Mouse (Mus musculus): ENCODE results near the gene Smc4. TPM values are rescaled to one million over a fixed set of nuclear protein-coding genes. Genes with fewer than 3 reads are reported as not detected.

Gene Smc4
- polyA plus RNA-seq, 1 experiment from 2014 or later, result 74.2 TPM

GRCm38 (mm10) chr3:68979187-68979586, 25.4 kb upstream of the Smc4 start:
- no peak overlapping the region for H3K9ac ChIP-seq (replicated peaks; ENCODE audit: low read depth)
- no peaks in the 10 kb centered on the region for H3K27me3 ChIP-seq (replicated peaks; ENCODE audit: insufficient read depth, low read length)
- H3K9me3 ChIP-seq (ENCODE audit: low read length), result no peaks in the 10 kb centered on the region
- no peak overlapping the region for H3K4me2 ChIP-seq (replicated peaks; ENCODE audit: low read depth, low read length)
- H3K27ac ChIP-seq (ENCODE audit: low read length), result no peak overlapping the region
- H3K4me3 ChIP-seq (ENCODE audit: low read depth, low read length), result no peak overlapping the region
- DNase-seq (ENCODE audit: low spot score), result no peak
- peaks cover 9% of the 10 kb centered on the region; the same call in 1 of the 2 replicates for H3K4me1 ChIP-seq (ENCODE audit: insufficient read depth, low read depth, low read length)
- H3K36me3 ChIP-seq (ENCODE audit: insufficient read depth, low read length), result no peaks in the 10 kb centered on the region
- TF ChIP-seq CTCF (IDR thresholded peaks at IDR 0.05) (no peak), EP300 (IDR thresholded peaks at IDR 0.05) (no peak)
- 91% methylated on average over 10 of the region's 10 CpGs for WGBS
- no peak for ATAC-seq

- Histone ChIP-seq H3K27ac (ENCODE audit: low read length) (peak overlapping the region; percentile 35; the same call in 1 of the 2 replicates), H3K4me3 (ENCODE audit: low read depth, low read length) (no peak overlapping the region), H3K9ac (replicated peaks; ENCODE audit: low read depth) (no peak overlapping the region), H3K27me3 (replicated peaks; ENCODE audit: insufficient read depth, low read length) (no peaks in the 10 kb centered on the region), H3K36me3 (ENCODE audit: insufficient read depth, low read length) (no peaks in the 10 kb centered on the region), H3K4me2 (replicated peaks; ENCODE audit: low read depth, low read length) (no peak overlapping the region), H3K9me3 (ENCODE audit: low read length) (no peaks in the 10 kb centered on the region), H3K4me1 (ENCODE audit: insufficient read depth, low read depth, low read length) (peaks cover 9% of the 10 kb centered on the region; the same call in 1 of the 2 replicates)
- DNase-seq (ENCODE audit: low spot score) (peak; percentile 72), ATAC-seq (peak; percentile 86)
- WGBS, result 29% methylated on average over 9 of the region's 9 CpGs
- TF ChIP-seq EP300 (IDR thresholded peaks at IDR 0.05), result no peak
- no peak for TF ChIP-seq CTCF (IDR thresholded peaks at IDR 0.05)
Observed at GRCm38 (mm10) chr3:68980898-68981297, 23.6 kb upstream of the Smc4 start.

GRCm38 (mm10) chr3:68986550-68986949, 18.0 kb upstream of the Smc4 start:
- Histone ChIP-seq H3K4me1 (ENCODE audit: insufficient read depth, low read depth, low read length) (no peaks in the 10 kb centered on the region), H3K36me3 (ENCODE audit: insufficient read depth, low read length) (peaks cover 5% of the 10 kb centered on the region; the same call in 1 of the 2 replicates), H3K9ac (replicated peaks; ENCODE audit: low read depth) (no peak overlapping the region), H3K9me3 (ENCODE audit: low read length) (no peaks in the 10 kb centered on the region), H3K4me3 (ENCODE audit: low read depth, low read length) (no peak overlapping the region), H3K27ac (ENCODE audit: low read length) (no peak overlapping the region), H3K27me3 (replicated peaks; ENCODE audit: insufficient read depth, low read length) (no peaks in the 10 kb centered on the region), H3K4me2 (replicated peaks; ENCODE audit: low read depth, low read length) (no peak overlapping the region)
- WGBS, result 91% methylated on average over 2 of the region's 2 CpGs
- TF ChIP-seq EP300 (IDR thresholded peaks at IDR 0.05) (no peak), CTCF (IDR thresholded peaks at IDR 0.05) (no peak)
- DNase-seq (ENCODE audit: low spot score) (no peak), ATAC-seq (no peak)

- Histone ChIP-seq H3K4me3 (ENCODE audit: low read depth, low read length) (no peak overlapping the region), H3K9me3 (ENCODE audit: low read length) (no peaks in the 10 kb centered on the region), H3K27me3 (replicated peaks; ENCODE audit: insufficient read depth, low read length) (no peaks in the 10 kb centered on the region), H3K9ac (replicated peaks; ENCODE audit: low read depth) (no peak overlapping the region), H3K4me1 (ENCODE audit: insufficient read depth, low read depth, low read length) (peaks cover 7% of the 10 kb centered on the region; the same call in 1 of the 2 replicates), H3K36me3 (ENCODE audit: insufficient read depth, low read length) (no peaks in the 10 kb centered on the region), H3K27ac (ENCODE audit: low read length) (no peak overlapping the region), H3K4me2 (replicated peaks; ENCODE audit: low read depth, low read length) (no peak overlapping the region)
- TF ChIP-seq EP300 (IDR thresholded peaks at IDR 0.05) (no peak), CTCF (IDR thresholded peaks at IDR 0.05) (peak; percentile 29)
- 88% methylated on average over 4 of the region's 4 CpGs for WGBS
- no peak for DNase-seq (ENCODE audit: low spot score)
- no peak for ATAC-seq
Observed at GRCm38 (mm10) chr3:69002781-69003180, 1.8 kb upstream of the Smc4 start.

- TF ChIP-seq EP300 (IDR thresholded peaks at IDR 0.05), result no peak
- peak; percentile 44 for TF ChIP-seq CTCF (IDR thresholded peaks at IDR 0.05)
- WGBS, result 1% methylated on average over 7 of the region's 7 CpGs
- no peaks in the 10 kb centered on the region for H3K36me3 ChIP-seq (ENCODE audit: insufficient read depth, low read length)
- peak overlapping the region; percentile 55 for H3K4me2 ChIP-seq (replicated peaks; ENCODE audit: low read depth, low read length)
- peaks cover 7% of the 10 kb centered on the region; the same call in 1 of the 2 replicates for H3K4me1 ChIP-seq (ENCODE audit: insufficient read depth, low read depth, low read length)
- H3K9ac ChIP-seq (replicated peaks; ENCODE audit: low read depth), result no peak overlapping the region; the same call in 1 of the 2 replicates
- no peaks in the 10 kb centered on the region for H3K9me3 ChIP-seq (ENCODE audit: low read length)
- peak; percentile 41 for DNase-seq (ENCODE audit: low spot score)
- ATAC-seq, result no peak
- peak overlapping the region; percentile 97 for H3K4me3 ChIP-seq (ENCODE audit: low read depth, low read length)
- H3K27me3 ChIP-seq (replicated peaks; ENCODE audit: insufficient read depth, low read length), result no peaks in the 10 kb centered on the region
- no peak overlapping the region for H3K27ac ChIP-seq (ENCODE audit: low read length)
Observed at GRCm38 (mm10) chr3:69004055-69004436, 492 bp upstream of the Smc4 start.

- H3K9ac ChIP-seq (replicated peaks; ENCODE audit: low read depth), result peak overlapping the region; percentile 79
- ATAC-seq (peak; percentile 51), DNase-seq (ENCODE audit: low spot score) (peak; percentile 74)
- TF ChIP-seq CTCF (IDR thresholded peaks at IDR 0.05) (peak; percentile 59), EP300 (IDR thresholded peaks at IDR 0.05) (no peak)
- peaks cover 7% of the 10 kb centered on the region; the same call in 1 of the 2 replicates for H3K4me1 ChIP-seq (ENCODE audit: insufficient read depth, low read depth, low read length)
- H3K27me3 ChIP-seq (replicated peaks; ENCODE audit: insufficient read depth, low read length), result no peaks in the 10 kb centered on the region
- peak overlapping the region; percentile 92 for H3K27ac ChIP-seq (ENCODE audit: low read length)
- no peaks in the 10 kb centered on the region for H3K36me3 ChIP-seq (ENCODE audit: insufficient read depth, low read length)
- peak overlapping the region; percentile 80 for H3K4me2 ChIP-seq (replicated peaks; ENCODE audit: low read depth, low read length)
- peak overlapping the region; percentile 97 for H3K4me3 ChIP-seq (ENCODE audit: low read depth, low read length)
- H3K9me3 ChIP-seq (ENCODE audit: low read length), result no peaks in the 10 kb centered on the region
- 1% methylated on average over 68 of the region's 72 CpGs for WGBS
Observed at GRCm38 (mm10) chr3:69005338-69006245, 1.1 kb downstream of the Smc4 start.

Measured in lung, postnatal 0 days (tissue).